Mouse (Mus musculus): ENCODE data around the gene Krtap4-7. TPM values are rescaled to one million over a fixed set of nuclear protein-coding genes. Genes with fewer than 3 reads are reported as not detected.
"Not testable (repeated sequence)": the region's sequence is repeated elsewhere in the genome, so short reads cannot be mapped to it uniquely, and the experiment has no call there.

Gene Krtap4-7
- not detected in 2 replicates for polyA plus RNA-seq (2015; fragmentation: Nextera tagmentation; extraction: Ambion mirVana)

GRCm38 (mm10) chr11:99643635-99644139 is at the start of gene Krtap4-7:
Gene Krtap4-7, minus strand, starts transcription at chr11:99644089.
- H3K4me2 ChIP-seq (replicated peaks); ATAC-seq (ENCODE audit: low FRiP score, low read depth); H3K27me3 ChIP-seq; H3K9me3 ChIP-seq; H3K27ac ChIP-seq; H3K4me1 ChIP-seq; H3K36me3 ChIP-seq; H3K4me3 ChIP-seq; H3K9ac ChIP-seq: not testable (repeated sequence)
- 75% methylated on average over 9 of the region's 9 CpGs for WGBS

GRCm38 (mm10) chr11:99690463-99690862 is 46.6 kb upstream of the Krtap4-7 start, which contains the start of gene Gm14190:
Gene Gm14190, minus strand, starts transcription at chr11:99690740.
- no peak within 1 kb of the TSS for H3K9ac ChIP-seq
- H3K27ac ChIP-seq, result no peak within 1 kb of the TSS
- H3K4me2 ChIP-seq (replicated peaks), result no peak within 1 kb of the TSS
- no peaks in the 10 kb centered on the region for H3K27me3 ChIP-seq
- no peaks in the 10 kb centered on the region for H3K36me3 ChIP-seq
- WGBS, result 92% methylated on average over 1 of the region's 1 CpGs
- no peaks in the 10 kb centered on the region for H3K9me3 ChIP-seq
- ATAC-seq (ENCODE audit: low FRiP score, low read depth), result no peak
- no peak within 1 kb of the TSS for H3K4me3 ChIP-seq
- no peaks in the 10 kb centered on the region for H3K4me1 ChIP-seq

- H3K27me3 ChIP-seq; ATAC-seq (ENCODE audit: low FRiP score, low read depth); H3K36me3 ChIP-seq; H3K4me2 ChIP-seq (replicated peaks); H3K9me3 ChIP-seq; H3K27ac ChIP-seq; H3K9ac ChIP-seq; H3K4me3 ChIP-seq; H3K4me1 ChIP-seq: not testable (repeated sequence)
- WGBS, result 71% methylated on average over 1 of the region's 1 CpGs
Measured at GRCm38 (mm10) chr11:99685235-99685634, 41.3 kb upstream of the Krtap4-7 start.

- H3K27me3 ChIP-seq, result no peaks in the 10 kb centered on the region
- no peak overlapping the region for H3K4me2 ChIP-seq (replicated peaks)
- no peak overlapping the region for H3K4me3 ChIP-seq
- H3K36me3 ChIP-seq, result no peaks in the 10 kb centered on the region
- H3K4me1 ChIP-seq, result no peaks in the 10 kb centered on the region
- H3K9me3 ChIP-seq, result no peaks in the 10 kb centered on the region
- no peak overlapping the region for H3K9ac ChIP-seq
- 83% methylated on average over 2 of the region's 2 CpGs for WGBS
- ATAC-seq (ENCODE audit: low FRiP score, low read depth), result no peak
- no peak overlapping the region for H3K27ac ChIP-seq
Measured at GRCm38 (mm10) chr11:99683481-99683880, 39.6 kb upstream of the Krtap4-7 start.

- H3K36me3 ChIP-seq, result no peaks in the 10 kb centered on the region
- no peaks in the 10 kb centered on the region for H3K4me1 ChIP-seq
- H3K9ac ChIP-seq, result no peak within 1 kb of the TSS
- no peaks in the 10 kb centered on the region for H3K27me3 ChIP-seq
- no peaks in the 10 kb centered on the region for H3K9me3 ChIP-seq
- no peak for ATAC-seq (ENCODE audit: low FRiP score, low read depth)
- no peak within 1 kb of the TSS for H3K27ac ChIP-seq
- H3K4me3 ChIP-seq, result no peak within 1 kb of the TSS
- no peak within 1 kb of the TSS for H3K4me2 ChIP-seq (replicated peaks)
Measured at GRCm38 (mm10) chr11:99665860-99666259, 22.0 kb upstream of the Krtap4-7 start, which contains the start of gene Krtap4-6. Gene Krtap4-6, minus strand, starts transcription at chr11:99665960.

- Histone ChIP-seq H3K4me3 (no peak overlapping the region), H3K9ac (no peak overlapping the region), H3K36me3 (no peaks in the 10 kb centered on the region), H3K9me3 (no peaks in the 10 kb centered on the region), H3K27me3 (no peaks in the 10 kb centered on the region; the same call in 1 of the 2 replicates), H3K4me1 (no peaks in the 10 kb centered on the region), H3K27ac (no peak overlapping the region), H3K4me2 (replicated peaks) (no peak overlapping the region)
- no peak for ATAC-seq (ENCODE audit: low FRiP score, low read depth)
- 81% methylated on average over 10 of the region's 10 CpGs for WGBS
Measured at GRCm38 (mm10) chr11:99662802-99663201, 18.9 kb upstream of the Krtap4-7 start.

GRCm38 (mm10) chr11:99659256-99659655 is 15.4 kb upstream of the Krtap4-7 start:
- no peak overlapping the region for H3K9ac ChIP-seq
- no peak for ATAC-seq (ENCODE audit: low FRiP score, low read depth)
- H3K27ac ChIP-seq, result no peak overlapping the region
- H3K36me3 ChIP-seq, result no peaks in the 10 kb centered on the region
- no peaks in the 10 kb centered on the region; the same call in 1 of the 2 replicates for H3K27me3 ChIP-seq
- no peak overlapping the region for H3K4me3 ChIP-seq
- no peaks in the 10 kb centered on the region for H3K4me1 ChIP-seq
- WGBS, result 77% methylated on average over 4 of the region's 4 CpGs
- H3K9me3 ChIP-seq, result no peaks in the 10 kb centered on the region
- H3K4me2 ChIP-seq (replicated peaks), result no peak overlapping the region

GRCm38 (mm10) chr11:99658467-99659010 is 14.7 kb upstream of the Krtap4-7 start, which contains the start of gene Gm11563:
Gene Gm11563, minus strand, starts transcription at chr11:99658960.
- not testable (repeated sequence) for ATAC-seq (ENCODE audit: low FRiP score, low read depth); H3K4me3 ChIP-seq; H3K4me2 ChIP-seq (replicated peaks); H3K9ac ChIP-seq; H3K4me1 ChIP-seq; H3K27me3 ChIP-seq; H3K9me3 ChIP-seq; H3K36me3 ChIP-seq; H3K27ac ChIP-seq
- 61% methylated on average over 10 of the region's 10 CpGs for WGBS

- ATAC-seq (ENCODE audit: low FRiP score, low read depth), result no peak
- Histone ChIP-seq H3K4me2 (replicated peaks) (no peak overlapping the region), H3K9me3 (no peaks in the 10 kb centered on the region), H3K27ac (no peak overlapping the region), H3K36me3 (no peaks in the 10 kb centered on the region), H3K9ac (no peak overlapping the region), H3K4me1 (no peaks in the 10 kb centered on the region), H3K4me3 (no peak overlapping the region), H3K27me3 (no peaks in the 10 kb centered on the region; the same call in 1 of the 2 replicates)
- WGBS, result 46% methylated on average over 5 of the region's 5 CpGs
Measured at GRCm38 (mm10) chr11:99657051-99657450, 13.2 kb upstream of the Krtap4-7 start.

GRCm38 (mm10) chr11:99650136-99650535 is 6.2 kb upstream of the Krtap4-7 start, which contains the start of gene Gm11555:
Gene Gm11555, minus strand, starts transcription at chr11:99650236.
- Histone ChIP-seq H3K36me3 (no peaks in the 10 kb centered on the region), H3K4me1 (no peaks in the 10 kb centered on the region), H3K4me2 (replicated peaks) (no peak within 1 kb of the TSS), H3K27ac (no peak within 1 kb of the TSS), H3K9ac (no peak within 1 kb of the TSS), H3K27me3 (no peaks in the 10 kb centered on the region), H3K4me3 (no peak within 1 kb of the TSS), H3K9me3 (no peaks in the 10 kb centered on the region)
- no peak for ATAC-seq (ENCODE audit: low FRiP score, low read depth)
- 89% methylated on average over 2 of the region's 2 CpGs for WGBS

GRCm38 (mm10) chr11:99646444-99646843 is 2.6 kb upstream of the Krtap4-7 start:
- no peak overlapping the region for H3K4me3 ChIP-seq
- no peak overlapping the region for H3K9ac ChIP-seq
- H3K4me2 ChIP-seq (replicated peaks), result no peak overlapping the region
- no peaks in the 10 kb centered on the region; the same call in 1 of the 2 replicates for H3K27me3 ChIP-seq
- 78% methylated on average over 15 of the region's 15 CpGs for WGBS
- no peaks in the 10 kb centered on the region for H3K36me3 ChIP-seq
- no peaks in the 10 kb centered on the region for H3K9me3 ChIP-seq
- no peaks in the 10 kb centered on the region for H3K4me1 ChIP-seq
- ATAC-seq (ENCODE audit: low FRiP score, low read depth), result no peak
- no peak overlapping the region for H3K27ac ChIP-seq

- 62% methylated on average over 3 of the region's 3 CpGs for WGBS
- no peak for ATAC-seq (ENCODE audit: low FRiP score, low read depth)
- Histone ChIP-seq H3K4me3 (no peak overlapping the region), H3K27me3 (no peaks in the 10 kb centered on the region; the same call in 1 of the 2 replicates), H3K4me1 (0 out of 2 replicates have a peak, but pooled peaks cover 4% of the 10 kb centered on the region), H3K4me2 (replicated peaks) (no peak overlapping the region), H3K9me3 (no peaks in the 10 kb centered on the region), H3K27ac (no peak overlapping the region), H3K36me3 (no peaks in the 10 kb centered on the region), H3K9ac (no peak overlapping the region)
Measured at GRCm38 (mm10) chr11:99644351-99644750, 462 bp upstream of the Krtap4-7 start.

- no peaks in the 10 kb centered on the region; the same call in 1 of the 2 replicates for H3K27me3 ChIP-seq
- no peak overlapping the region for H3K9ac ChIP-seq
- 0 out of 2 replicates have a peak, but pooled peaks cover 4% of the 10 kb centered on the region for H3K4me1 ChIP-seq
- H3K36me3 ChIP-seq, result no peaks in the 10 kb centered on the region
- H3K9me3 ChIP-seq, result no peaks in the 10 kb centered on the region
- no peak for ATAC-seq (ENCODE audit: low FRiP score, low read depth)
- H3K4me3 ChIP-seq, result no peak overlapping the region
- no peak overlapping the region for H3K27ac ChIP-seq
- no peak overlapping the region for H3K4me2 ChIP-seq (replicated peaks)
- 5% methylated on average over 1 of the region's 1 CpGs for whole genome bisulfite sequencing
Measured at GRCm38 (mm10) chr11:99640926-99641325, 3.0 kb downstream of the Krtap4-7 start.
